Mouse (Mus musculus): ENCODE data around the gene 1810055G02Rik. TPM values are rescaled to one million over a fixed set of nuclear protein-coding genes. Genes with fewer than 3 reads are reported as not detected.

1810055G02Rik gene
- total and polyA plus RNA-seq, 3 experiments = 22.4 to 32.3 TPM; not detected in 1

- TF ChIP-seq POLR2AphosphoS5 (IDR thresholded peaks at IDR 0.05; ENCODE audit: borderline replicate concordance, low read depth, low read length) = no peak
- no peak for TF ChIP-seq MAZ (IDR thresholded peaks at IDR 0.05; ENCODE audit: low read depth, low read length)
- no peak for TF ChIP-seq CTCF (IDR thresholded peaks at IDR 0.05 in 2 of 3, conservative IDR thresholded peaks at IDR 0.05 in 1 of 3; ENCODE audit: control insufficient read depth in 1 of 3, insufficient read depth in 1 of 3, low read depth in 2 of 3, low read length in 3 of 3, poor library complexity in 1 of 3, severe bottlenecking in 1 of 3)
- no peak for TF ChIP-seq RCOR1 (IDR thresholded peaks at IDR 0.05; ENCODE audit: low read depth, low read length)
- peaks cover 0 to 5% of the 10 kb centered on the region in 2 experiments; a peak in 2 of 4 replicates for H3K4me1 ChIP-seq (ENCODE audit: control insufficient read depth in 1 of 2, insufficient read depth in 2 of 2, low read length in 2 of 2)
- H3K4me3 ChIP-seq (ENCODE audit: control insufficient read depth in 1 of 2, insufficient read depth in 1 of 2, low read depth in 2 of 2, low read length in 2 of 2) = no peak overlapping the region
- H3K9ac ChIP-seq (ENCODE audit: control insufficient read depth, low read depth, low read length, poor library complexity, severe bottlenecking) = no peak overlapping the region
- H3K36me3 ChIP-seq (ENCODE audit: control insufficient read depth in 1 of 2, insufficient read depth in 2 of 2, low read length in 2 of 2) = peaks cover 0 to 2% of the 10 kb centered on the region in 2 experiments; a peak in 1 of 4 replicates
- DNase-seq (ENCODE audit: low read depth, low spot score) = no peak
- peaks cover 3 to 5% of the 10 kb centered on the region in 2 experiments; a peak in 3 of 4 replicates for H3K27me3 ChIP-seq (ENCODE audit: control insufficient read depth in 1 of 2, insufficient read depth in 2 of 2, low read length in 2 of 2)
- no peak overlapping the region for H3K27ac ChIP-seq (ENCODE audit: control insufficient read depth, low read depth, low read length)
- no peaks in the 10 kb centered on the region for H3K9me3 ChIP-seq (replicated peaks; ENCODE audit: insufficient read depth, low read length)
- no peaks in the 10 kb centered on the region for H3K79me2 ChIP-seq (ENCODE audit: control insufficient read depth, insufficient read depth, low read length, poor library complexity)
These were observed 49.8 kb downstream of the 1810055G02Rik start for GRCm38 (mm10) chr19:3757861-3758260.

DNA sequence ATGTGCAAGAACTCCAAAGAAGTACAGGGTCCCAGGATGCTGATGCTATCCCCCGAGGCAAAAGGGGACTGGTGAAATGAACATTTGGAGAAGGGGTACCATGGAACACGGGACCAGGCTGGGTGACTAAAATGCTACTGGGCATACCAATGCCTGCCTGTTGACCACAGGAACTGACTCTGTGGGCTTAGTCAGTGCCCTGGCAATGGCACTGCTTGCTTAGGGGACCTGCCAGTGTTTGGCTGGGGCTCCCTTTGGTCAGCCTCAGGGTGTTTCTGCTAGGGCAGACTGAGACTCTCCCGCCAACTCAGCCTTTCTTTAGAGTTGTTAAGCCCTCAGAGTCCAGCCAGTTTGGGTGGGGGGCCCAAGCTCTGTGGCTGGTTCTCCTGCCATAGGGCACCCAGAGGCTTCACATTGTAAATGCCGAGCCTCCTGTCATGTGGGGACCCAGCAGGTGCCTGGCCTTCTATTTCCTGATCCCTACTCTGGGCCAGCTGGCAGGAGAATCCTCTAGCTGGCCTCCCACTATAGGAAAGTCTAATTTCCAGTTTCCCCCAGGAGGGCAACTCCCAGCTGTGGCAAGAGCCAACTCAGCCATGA lies 57.2 kb downstream of the 1810055G02Rik start:
- DNase-seq (ENCODE audit: low read depth, low spot score) = no peak

GRCm38 (mm10) chr19:3766378-3766777 lies 58.3 kb downstream of the 1810055G02Rik start:
- H3K9ac ChIP-seq (ENCODE audit: control insufficient read depth, low read depth, low read length, poor library complexity, severe bottlenecking) = no peak overlapping the region
- H3K36me3 ChIP-seq (ENCODE audit: control insufficient read depth in 1 of 2, insufficient read depth in 2 of 2, low read length in 2 of 2) = peaks cover 0 to 2% of the 10 kb centered on the region in 2 experiments; a peak in 1 of 4 replicates
- H3K4me3 ChIP-seq (ENCODE audit: control insufficient read depth in 1 of 2, insufficient read depth in 1 of 2, low read depth in 2 of 2, low read length in 2 of 2) = no peak overlapping the region
- H3K4me1 ChIP-seq (ENCODE audit: control insufficient read depth in 1 of 2, insufficient read depth in 2 of 2, low read length in 2 of 2) = peaks cover 0 to 9% of the 10 kb centered on the region in 2 experiments; a peak in 2 of 4 replicates
- no peak for DNase-seq (ENCODE audit: low read depth, low spot score)
- no peak overlapping the region for H3K27ac ChIP-seq (ENCODE audit: control insufficient read depth, low read depth, low read length)
- TF ChIP-seq ZKSCAN1 (IDR thresholded peaks at IDR 0.05; ENCODE audit: low read depth, low read length) (no peak), KAT2A (conservative IDR thresholded peaks at IDR 0.05; ENCODE audit: low read depth, low read length) (no peak), SMC3 (IDR thresholded peaks at IDR 0.05; ENCODE audit: low read depth, low read length) (no peak), POLR2AphosphoS2 (IDR thresholded peaks at IDR 0.05; ENCODE audit: low read length) (no peak), RAD21 (IDR thresholded peaks at IDR 0.05; ENCODE audit: low read depth, low read length) (no peak), POLR2AphosphoS5 (IDR thresholded peaks at IDR 0.05; ENCODE audit: borderline replicate concordance, low read depth, low read length) (no peak)
- H3K27me3 ChIP-seq (ENCODE audit: control insufficient read depth in 1 of 2, insufficient read depth in 2 of 2, low read length in 2 of 2) = peaks cover 6 to 14% of the 10 kb centered on the region in 2 experiments
- no peaks in the 10 kb centered on the region for H3K9me3 ChIP-seq (replicated peaks; ENCODE audit: insufficient read depth, low read length)
- H3K79me2 ChIP-seq (ENCODE audit: control insufficient read depth, insufficient read depth, low read length, poor library complexity) = peaks cover 29% of the 10 kb centered on the region

More for the DNA sequence above, 57.2 kb downstream of the 1810055G02Rik start:
- no peaks in the 10 kb centered on the region for H3K9me3 ChIP-seq (replicated peaks; ENCODE audit: insufficient read depth, low read length)
- peaks cover 0 to 2% of the 10 kb centered on the region in 2 experiments; a peak in 1 of 4 replicates for H3K36me3 ChIP-seq (ENCODE audit: control insufficient read depth in 1 of 2, insufficient read depth in 2 of 2, low read length in 2 of 2)
- no peak overlapping the region for H3K27ac ChIP-seq (ENCODE audit: control insufficient read depth, low read depth, low read length)
- H3K4me1 ChIP-seq (ENCODE audit: control insufficient read depth in 1 of 2, insufficient read depth in 2 of 2, low read length in 2 of 2) = peaks cover 0 to 9% of the 10 kb centered on the region in 2 experiments; a peak in 2 of 4 replicates
- H3K9ac ChIP-seq (ENCODE audit: control insufficient read depth, low read depth, low read length, poor library complexity, severe bottlenecking) = no peak overlapping the region
- H3K79me2 ChIP-seq (ENCODE audit: control insufficient read depth, insufficient read depth, low read length, poor library complexity) = peaks cover 21% of the 10 kb centered on the region
- no peak overlapping the region for H3K4me3 ChIP-seq (ENCODE audit: control insufficient read depth in 1 of 2, insufficient read depth in 1 of 2, low read depth in 2 of 2, low read length in 2 of 2)
- TF ChIP-seq MEF2A (IDR thresholded peaks at IDR 0.05; ENCODE audit: extremely low read depth, insufficient replicate concordance, low read depth, low read length, poor library complexity, severe bottlenecking) (no peak), CHD2 (IDR thresholded peaks at IDR 0.05; ENCODE audit: low read length) (no peak), ETS1 (IDR thresholded peaks at IDR 0.05; ENCODE audit: low read depth, low read length) (no peak), NELFE (IDR thresholded peaks at IDR 0.05; ENCODE audit: low read depth, low read length) (no peak), MAZ (IDR thresholded peaks at IDR 0.05; ENCODE audit: low read depth, low read length) (no peak)
- H3K27me3 ChIP-seq (ENCODE audit: control insufficient read depth in 1 of 2, insufficient read depth in 2 of 2, low read length in 2 of 2) = peaks cover 6 to 14% of the 10 kb centered on the region in 2 experiments
